Mouse (Mus musculus) neural tube, embryonic 14.5 days (tissue): ENCODE data around the gene Tomm7. TPM values are rescaled to one million over a fixed set of nuclear protein-coding genes. Genes with fewer than 3 reads are reported as not detected.
"Not testable (repeated sequence)": the region's sequence is repeated elsewhere in the genome, so short reads cannot be mapped to it uniquely, and the experiment has no call there.

ENCODE experiments used
- ATAC-seq: fragments of 200-750 bp; cut with Nextera tagmentation; 2 replicates; pipeline ENCODE4 v1.8.0; 2017; ENCODE audit warnings: low read depth, mild to moderate bottlenecking, moderate TSS enrichment, moderate library complexity
- H3K27ac ChIP-seq: fragments of 300-500 bp; sonication (generic); 2 replicates; pipeline ENCODE4 v1.5.1; 2014; ENCODE audit warnings: low read depth, mild to moderate bottlenecking, control low read depth, low read length, moderate library complexity, mixed read lengths
- H3K27me3 ChIP-seq: fragments of 300-500 bp; sonication (generic); 2 replicates; pipeline ENCODE4 v1.6.1; 2014; ENCODE audit warnings: low read length; ENCODE audit not compliant: control insufficient read depth, insufficient read depth
- H3K36me3 ChIP-seq: fragments of 300-500 bp; sonication (generic); 2 replicates; pipeline ENCODE4 v1.6.1; 2014; ENCODE audit warnings: low read length, mixed read lengths; ENCODE audit not compliant: control insufficient read depth, insufficient read depth
- H3K4me1 ChIP-seq: fragments of 300-500 bp; sonication (generic); 2 replicates; pipeline ENCODE4 v1.6.1; 2014; ENCODE audit warnings: low read length; ENCODE audit not compliant: control insufficient read depth, insufficient read depth
- H3K4me2 ChIP-seq: fragments of 300-500 bp; sonication (generic); 2 replicates; pipeline ENCODE4 v1.6.1; 2014; ENCODE audit warnings: mild to moderate bottlenecking, low read depth, low read length, control low read depth
- H3K4me3 ChIP-seq: fragments of 300-500 bp; sonication (generic); 2 replicates; pipeline ENCODE4 v1.5.1; 2014; ENCODE audit warnings: low read depth, low read length, control low read depth, mixed read lengths
- H3K9ac ChIP-seq: fragments of 300-500 bp; sonication (generic); replicated peaks from 2 replicates; pipeline ENCODE4 v1.6.1; 2014; ENCODE audit warnings: low read depth, mild to moderate bottlenecking, control low read depth, low read length, mixed read lengths
- H3K9me3 ChIP-seq: fragments of 300-500 bp; sonication (generic); 2 replicates; pipeline ENCODE4 v1.6.1; 2016; ENCODE audit warnings: low read length; ENCODE audit not compliant: control insufficient read depth
- WGBS: fragments of 180-500 bp; shearing (Covaris S2); extraction: QIAGEN DNeasy Blood & Tissue Kit; methylation state at CpG from one replicate; pipeline ENCODE4 v1.1.7; 2014; 5-methylcytosine and 5-hydroxymethylcytosine counted together
- polyA plus RNA-seq: library from polyadenylated mRNA; unstranded; fragments of >200 nt; fragmentation: Nextera tagmentation; extraction: Ambion mirVana; gene quantifications from 2 replicates; pipeline ENCODE4 v1.2.1, GENCODE M21; 2014

Gene Tomm7
- polyA plus RNA-seq, 1 experiment from 2014 or later, result 79.4 TPM

DNA sequence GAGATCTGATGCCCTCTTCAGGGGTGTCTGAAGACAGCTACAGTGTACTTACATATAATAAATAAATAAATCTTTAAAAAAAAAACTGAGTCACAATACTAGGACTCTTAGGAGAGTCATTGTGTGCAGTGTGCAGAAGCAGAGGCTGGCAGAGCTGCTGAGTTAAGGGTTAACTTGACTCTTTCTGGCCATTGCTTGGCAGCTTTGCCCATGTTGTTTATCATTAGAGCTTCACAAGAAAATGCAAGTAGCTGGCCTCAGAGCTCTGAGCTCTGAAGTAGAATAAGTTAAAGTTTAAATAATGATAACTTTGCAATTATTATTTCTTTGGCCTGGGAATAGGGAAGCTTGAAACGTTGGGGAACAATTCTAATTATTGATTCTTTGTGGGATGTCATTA, 8.3 kb downstream of the Tomm7 start:
- not testable (repeated sequence) for H3K27ac ChIP-seq, H3K4me2 ChIP-seq, H3K36me3 ChIP-seq, H3K4me3 ChIP-seq, H3K27me3 ChIP-seq, H3K9me3 ChIP-seq, H3K4me1 ChIP-seq, H3K9ac ChIP-seq, ATAC-seq
- 66% methylated on average over 1 of the region's 1 CpGs for WGBS

DNA sequence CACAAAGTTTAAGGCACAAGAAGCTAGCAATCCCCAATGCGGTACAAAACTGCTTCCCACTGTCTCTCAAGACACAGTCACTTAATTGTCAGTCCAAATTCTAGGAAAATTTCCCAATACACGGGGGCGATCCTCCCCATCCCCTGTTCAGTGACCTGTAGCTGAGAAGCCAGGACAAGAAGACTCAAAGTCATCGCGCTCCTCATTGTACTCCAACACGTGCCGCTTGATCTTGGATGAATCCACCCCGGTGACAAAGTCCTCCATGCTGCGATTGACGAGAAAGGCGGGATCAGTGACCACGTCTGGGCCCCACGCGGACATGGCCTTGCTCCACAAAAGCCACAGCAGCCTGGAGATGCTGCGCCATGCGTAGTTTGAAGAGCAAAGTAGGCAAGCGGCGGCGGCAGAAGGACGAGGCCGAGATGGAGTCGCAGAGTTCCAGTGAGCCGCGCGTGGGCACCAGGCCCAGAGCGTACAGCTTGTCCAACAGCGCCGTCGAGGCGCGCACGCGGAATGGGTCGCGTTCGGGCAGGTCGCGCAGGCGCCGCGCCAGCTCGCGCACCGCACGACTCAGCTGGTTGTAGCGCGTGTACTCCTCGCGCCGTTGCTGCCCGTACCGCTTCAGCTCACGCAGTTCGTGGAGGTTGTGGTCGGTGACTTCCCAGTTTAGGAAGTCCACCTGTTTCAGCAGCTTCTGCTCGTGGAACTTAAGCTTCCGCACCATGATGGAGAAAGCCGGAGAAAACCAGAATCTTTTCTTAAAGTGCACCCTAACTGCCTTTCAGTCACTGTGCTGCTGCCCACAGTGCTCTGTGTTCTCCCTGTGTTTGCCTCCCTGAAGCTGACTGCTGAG, 12.8 kb downstream of the Tomm7 start:
- H3K36me3 ChIP-seq, result no peaks in the 10 kb centered on the region
- no peaks in the 10 kb centered on the region for H3K9me3 ChIP-seq
- ATAC-seq, result peak; percentile 46; the same call in 1 of the 2 replicates
- no peak overlapping the region for H3K4me3 ChIP-seq
- WGBS, result 41% methylated on average over 58 of the region's 58 CpGs
- H3K9ac ChIP-seq, result no peak overlapping the region
- no peak overlapping the region for H3K27ac ChIP-seq
- peak overlapping the region; percentile 26 for H3K4me2 ChIP-seq
- no peaks in the 10 kb centered on the region for H3K27me3 ChIP-seq
- H3K4me1 ChIP-seq, result no peaks in the 10 kb centered on the region

DNA sequence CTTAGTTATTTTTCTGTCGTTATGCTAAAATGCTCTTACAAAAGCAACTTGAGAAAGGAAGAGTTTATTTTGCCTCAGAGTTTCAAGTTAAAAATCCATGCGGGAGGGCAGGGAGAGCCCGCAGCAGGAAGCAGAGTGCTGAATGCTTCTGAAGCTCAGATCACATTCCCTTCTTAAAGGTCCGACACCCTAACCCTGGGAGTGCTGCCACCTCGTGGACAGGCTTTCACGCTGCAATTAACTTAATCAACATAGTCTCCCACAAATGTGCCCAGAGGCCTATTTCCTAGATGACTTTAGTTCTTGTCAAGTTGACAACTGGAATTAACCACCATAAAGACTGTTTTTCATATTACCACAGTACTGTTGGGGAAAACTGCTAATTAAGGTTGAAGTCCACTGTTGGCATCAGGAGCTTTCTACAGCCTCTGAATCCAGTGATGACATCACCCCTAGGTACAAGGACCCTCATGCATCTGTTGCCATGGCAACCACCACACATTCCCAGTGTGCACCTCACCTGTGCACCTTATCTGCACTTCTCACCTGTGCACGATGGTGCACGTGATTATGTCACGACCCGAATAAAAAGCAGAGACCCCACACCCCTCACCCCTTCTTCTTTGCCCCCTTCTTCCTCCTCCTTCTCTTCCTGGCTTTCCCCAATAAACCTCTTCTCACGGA, 17.5 kb downstream of the Tomm7 start:
- Histone ChIP-seq H3K4me2 (no peak overlapping the region), H3K9ac (no peak overlapping the region), H3K4me3 (no peak overlapping the region), H3K27ac (no peak overlapping the region), H3K36me3 (no peaks in the 10 kb centered on the region), H3K4me1 (no peaks in the 10 kb centered on the region), H3K27me3 (no peaks in the 10 kb centered on the region), H3K9me3 (no peaks in the 10 kb centered on the region)
- ATAC-seq, result 0 out of 2 replicates have a peak, but pooled peaks have one; percentile 46
- WGBS, result 39% methylated on average over 11 of the region's 11 CpGs

DNA sequence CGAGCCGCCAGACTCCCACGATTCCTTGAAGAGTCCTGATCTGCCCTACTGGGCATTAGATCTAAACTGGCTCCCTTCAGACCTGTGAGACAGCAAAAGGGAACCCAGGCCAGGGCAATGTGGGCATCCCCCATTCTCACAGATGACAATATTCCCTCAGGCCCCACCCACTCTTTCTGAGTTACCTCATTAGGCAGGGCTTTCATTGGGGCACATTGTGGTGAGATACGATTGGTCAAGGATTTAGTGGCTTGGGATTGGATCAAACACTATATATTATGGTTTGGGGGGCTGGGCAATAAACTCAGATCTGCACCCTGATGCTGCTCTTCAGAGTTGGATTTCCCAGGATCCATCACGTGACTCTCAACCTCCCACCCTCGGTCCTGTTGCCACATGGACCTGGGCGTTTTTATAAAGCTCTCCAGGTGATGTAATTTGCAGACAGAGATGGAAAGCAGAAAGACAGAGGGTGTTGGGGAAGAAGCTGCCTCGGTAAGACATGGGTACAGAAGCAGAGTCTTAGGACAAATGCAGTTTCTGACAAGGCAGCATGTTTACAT, 19.7 kb downstream of the Tomm7 start:
- H3K4me2 ChIP-seq, result no peak overlapping the region
- no peaks in the 10 kb centered on the region for H3K9me3 ChIP-seq
- H3K36me3 ChIP-seq, result 0 out of 2 replicates have a peak, but pooled peaks cover 3% of the 10 kb centered on the region
- no peaks in the 10 kb centered on the region for H3K4me1 ChIP-seq
- no peak overlapping the region for H3K9ac ChIP-seq
- H3K27me3 ChIP-seq, result no peaks in the 10 kb centered on the region
- WGBS, result 82% methylated on average over 8 of the region's 8 CpGs
- no peak for ATAC-seq
- H3K27ac ChIP-seq, result no peak overlapping the region
- no peak overlapping the region for H3K4me3 ChIP-seq

DNA sequence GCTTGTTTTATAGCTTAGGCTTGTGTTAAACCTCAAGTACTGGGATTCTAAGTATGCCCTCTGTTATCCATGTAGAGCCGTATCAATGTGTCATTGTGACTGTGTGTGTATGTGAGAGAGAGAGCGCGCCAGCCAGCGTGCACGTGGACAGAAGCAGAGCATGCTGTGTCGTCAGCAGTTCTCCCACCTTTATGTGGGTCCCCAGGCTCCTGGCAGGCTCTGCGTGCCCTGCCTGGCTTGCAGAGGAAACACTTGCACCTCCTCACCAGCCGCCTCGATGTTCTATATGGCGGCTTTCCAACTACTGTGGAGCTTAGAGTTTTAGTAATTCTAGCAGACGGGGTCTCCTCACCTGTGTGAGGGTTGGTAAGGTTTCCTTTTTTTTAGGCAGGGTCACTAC, 21.7 kb downstream of the Tomm7 start:
- H3K36me3 ChIP-seq, result peaks cover 8% of the 10 kb centered on the region
- no peaks in the 10 kb centered on the region for H3K27me3 ChIP-seq
- no peak overlapping the region for H3K9ac ChIP-seq
- H3K4me3 ChIP-seq, result no peak overlapping the region
- H3K4me2 ChIP-seq, result no peak overlapping the region
- no peaks in the 10 kb centered on the region for H3K9me3 ChIP-seq
- no peaks in the 10 kb centered on the region for H3K4me1 ChIP-seq
- WGBS, result 70% methylated on average over 11 of the region's 11 CpGs
- no peak overlapping the region for H3K27ac ChIP-seq
- ATAC-seq, result no peak

DNA sequence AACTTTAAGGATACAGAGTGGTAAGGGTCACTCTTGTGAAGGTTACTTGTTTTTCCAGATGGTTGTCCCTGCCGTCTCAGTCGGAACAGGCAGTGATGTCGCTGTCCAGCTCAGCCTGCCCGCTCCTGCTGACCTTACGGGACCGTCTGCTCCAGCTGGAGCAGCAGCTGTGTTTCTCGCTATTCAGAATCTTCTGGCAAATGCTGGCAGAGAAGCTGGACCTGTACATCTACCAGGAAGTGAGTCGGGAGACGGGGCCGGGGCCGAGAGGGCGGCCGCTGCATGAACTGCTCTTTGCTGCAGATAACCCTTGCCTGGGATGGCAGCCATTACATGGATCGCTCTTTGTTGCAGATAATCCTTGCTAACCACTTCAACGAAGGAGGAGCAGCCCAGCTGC, 27.3 kb downstream of the Tomm7 start:
- no peak overlapping the region for H3K9ac ChIP-seq
- no peak overlapping the region for H3K4me3 ChIP-seq
- WGBS, result 91% methylated on average over 15 of the region's 15 CpGs
- no peaks in the 10 kb centered on the region for H3K27me3 ChIP-seq
- no peak overlapping the region for H3K4me2 ChIP-seq
- no peaks in the 10 kb centered on the region for H3K9me3 ChIP-seq
- H3K36me3 ChIP-seq, result peaks cover 50% of the 10 kb centered on the region
- no peaks in the 10 kb centered on the region for H3K4me1 ChIP-seq
- no peak for ATAC-seq
- H3K27ac ChIP-seq, result no peak overlapping the region

DNA sequence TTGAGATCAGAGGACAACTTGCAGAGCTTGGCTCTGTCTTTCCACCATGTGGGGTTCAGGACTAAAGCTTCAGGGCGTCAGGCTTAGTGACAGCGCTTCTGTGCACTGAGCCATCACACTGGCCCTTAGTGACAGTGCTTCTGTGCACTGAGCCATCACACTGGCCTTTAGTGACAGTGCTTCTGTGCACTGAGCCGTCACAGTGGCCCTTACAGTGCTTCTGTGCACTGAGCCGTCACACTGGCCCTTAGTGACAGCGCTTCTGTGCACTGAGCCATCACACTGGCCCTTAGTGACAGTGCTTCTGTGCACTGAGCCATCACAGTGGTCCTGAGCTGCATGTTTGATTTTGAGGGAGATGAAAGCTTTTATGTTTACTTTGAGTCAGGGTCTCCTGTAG, 29.1 kb downstream of the Tomm7 start:
- Histone ChIP-seq H3K27me3 (no peaks in the 10 kb centered on the region), H3K27ac (no peak overlapping the region), H3K4me2 (no peak overlapping the region), H3K4me1 (no peaks in the 10 kb centered on the region), H3K9me3 (no peaks in the 10 kb centered on the region), H3K9ac (no peak overlapping the region), H3K36me3 (peaks cover 60% of the 10 kb centered on the region), H3K4me3 (no peak overlapping the region)
- ATAC-seq, result no peak
- 85% methylated on average over 5 of the region's 5 CpGs for WGBS

DNA sequence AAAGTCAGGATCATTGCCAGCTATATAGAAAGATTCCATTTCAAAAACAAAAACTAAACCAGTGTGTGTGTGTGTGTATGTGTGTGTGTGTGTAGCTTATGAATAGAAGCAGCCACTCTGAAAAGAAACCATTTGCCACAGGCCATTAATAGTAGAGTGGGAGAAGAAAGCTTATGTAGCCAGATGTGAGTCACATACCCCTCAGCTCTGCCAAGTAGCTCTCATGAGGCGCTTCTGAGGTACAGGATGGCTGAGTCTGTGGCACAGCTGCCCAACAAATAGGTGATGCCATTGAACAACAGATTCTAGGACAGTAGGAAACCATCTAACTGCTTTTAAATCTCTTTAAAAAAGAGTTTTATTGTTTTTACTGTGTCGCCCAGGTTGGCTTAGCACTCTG, 51.2 kb downstream of the Tomm7 start:
- no peaks in the 10 kb centered on the region for H3K27me3 ChIP-seq
- whole genome bisulfite sequencing, result 74% methylated on average over 2 of the region's 2 CpGs
- ATAC-seq, result no peak
- no peaks in the 10 kb centered on the region for H3K9me3 ChIP-seq
- H3K36me3 ChIP-seq, result peaks cover 10% of the 10 kb centered on the region; the same call in 1 of the 2 replicates
- no peak overlapping the region for H3K9ac ChIP-seq
- no peak overlapping the region for H3K27ac ChIP-seq
- peaks cover 8% of the 10 kb centered on the region for H3K4me1 ChIP-seq
- no peak overlapping the region for H3K4me3 ChIP-seq
- H3K4me2 ChIP-seq, result no peak overlapping the region

DNA sequence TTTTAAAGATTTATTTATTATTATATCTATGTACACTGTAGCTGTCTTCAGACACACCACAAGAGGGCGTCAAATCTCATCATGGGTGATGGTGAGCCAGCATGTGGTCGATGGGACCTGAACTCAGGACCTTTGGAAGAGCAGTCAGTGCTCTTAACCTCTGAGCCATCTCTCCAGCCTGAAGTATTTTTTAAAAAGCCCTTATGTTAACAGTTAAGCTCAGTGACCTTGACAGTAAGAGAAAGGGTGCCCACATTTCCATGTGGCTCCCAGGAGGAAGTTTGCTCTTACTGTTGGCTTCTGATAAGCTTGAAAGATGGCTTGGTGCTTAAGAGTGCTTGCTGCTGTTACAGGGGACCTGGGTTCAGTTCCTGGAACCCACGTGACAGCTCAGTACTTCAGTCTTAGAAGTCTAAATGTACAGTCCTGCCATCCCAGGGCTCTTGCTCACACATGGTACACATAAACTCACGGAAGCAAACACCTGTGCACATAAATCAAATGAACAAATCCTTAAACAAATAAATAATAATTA, 54.8 kb downstream of the Tomm7 start:
- Histone ChIP-seq H3K27ac (no peak overlapping the region), H3K4me3 (no peak overlapping the region), H3K9ac (no peak overlapping the region), H3K27me3 (no peaks in the 10 kb centered on the region), H3K9me3 (no peaks in the 10 kb centered on the region), H3K4me1 (peaks cover 8% of the 10 kb centered on the region), H3K36me3 (peaks cover 3% of the 10 kb centered on the region; the same call in 1 of the 2 replicates), H3K4me2 (no peak overlapping the region)
- ATAC-seq, result no peak
- 93% methylated on average over 4 of the region's 4 CpGs for WGBS
